Mouse (Mus musculus) right cerebral cortex, postnatal 14 days (tissue): Measurements from ENCODE around the gene Myo3b.

Experiments used
- DNase-seq: peaks from one replicate; pipeline ENCODE4 v3.0.0; 2022

The Myo3b gene

GRCm38 (mm10) chr2:70066338-70067022 lies 27.6 kb downstream of the Myo3b start:
- no peak for DNase-seq

- no peak for DNase-seq
Measured at GRCm38 (mm10) chr2:70069861-70070260, 30.9 kb downstream of the Myo3b start.

GRCm38 (mm10) chr2:70083444-70084020 lies 44.6 kb downstream of the Myo3b start:
- DNase-seq = no peak

GRCm38 (mm10) chr2:70091261-70091660 lies 52.3 kb downstream of the Myo3b start:
- DNase-seq = no peak

- DNase-seq = no peak
Measured at GRCm38 (mm10) chr2:70091801-70092522, 53.0 kb downstream of the Myo3b start.

- DNase-seq = no peak
Measured at GRCm38 (mm10) chr2:70092665-70093064, 53.7 kb downstream of the Myo3b start.

- DNase-seq = no peak
Measured at GRCm38 (mm10) chr2:70094446-70094845, 55.5 kb downstream of the Myo3b start.

GRCm38 (mm10) chr2:70097229-70098095 lies 58.5 kb downstream of the Myo3b start:
- peak; percentile 59 for DNase-seq

- no peak for DNase-seq
Measured at GRCm38 (mm10) chr2:70099459-70099858, 60.5 kb downstream of the Myo3b start.

- DNase-seq = no peak
Measured at GRCm38 (mm10) chr2:70105286-70106030, 66.5 kb downstream of the Myo3b start.

- no peak for DNase-seq
Measured at GRCm38 (mm10) chr2:70109010-70109409, 70.1 kb downstream of the Myo3b start.

GRCm38 (mm10) chr2:70113798-70114782 lies 75.2 kb downstream of the Myo3b start:
- DNase-seq = no peak

- DNase-seq = no peak
Measured at GRCm38 (mm10) chr2:70118376-70119264, 79.7 kb downstream of the Myo3b start.

GRCm38 (mm10) chr2:70119265-70119663 lies 80.3 kb downstream of the Myo3b start:
- no peak for DNase-seq

GRCm38 (mm10) chr2:70126330-70126729 lies 87.4 kb downstream of the Myo3b start:
- no peak for DNase-seq

- DNase-seq = peak; percentile 92
Measured at GRCm38 (mm10) chr2:70126783-70127182, 87.9 kb downstream of the Myo3b start.

- DNase-seq = peak; percentile 33
Measured at GRCm38 (mm10) chr2:70127351-70128148, 88.6 kb downstream of the Myo3b start.

- DNase-seq = no peak
Measured at GRCm38 (mm10) chr2:70128590-70128989, 89.7 kb downstream of the Myo3b start.

- no peak for DNase-seq
Measured at GRCm38 (mm10) chr2:70129566-70129965, 90.6 kb downstream of the Myo3b start.
